Mouse (Mus musculus) hindbrain, embryonic 15.5 days (tissue): ENCODE measurements around the gene Tceanc. TPM values are rescaled to one million over a fixed set of nuclear protein-coding genes. Genes with fewer than 3 reads are reported as not detected.
A peak's percentile ranks its signal among the peaks of the same experiment; 100 is the strongest.
"Not testable (repeated sequence)": the region's sequence is repeated elsewhere in the genome, so short reads cannot be mapped to it uniquely, and the experiment has no call there.

Source experiments
- ATAC-seq: fragments of 200-750 bp; cut with Nextera tagmentation; 2 replicates; pipeline ENCODE4 v1.8.0; 2017; ENCODE audit warnings: low read depth, moderate number of reproducible peaks, moderate TSS enrichment; ENCODE audit not compliant: low FRiP score
- H3K27ac ChIP-seq: fragments of 300-500 bp; sonication (generic); replicated peaks from 2 replicates; pipeline ENCODE4 v1.5.1; 2015; ENCODE audit warnings: mild to moderate bottlenecking, inconsistent platforms
- H3K27me3 ChIP-seq: fragments of 300-500 bp; sonication (generic); 2 replicates; pipeline ENCODE4 v1.6.1; 2015; ENCODE audit warnings: control low read depth, inconsistent platforms
- H3K36me3 ChIP-seq: fragments of 300-500 bp; sonication (generic); 2 replicates; pipeline ENCODE4 v1.6.1; 2015; ENCODE audit warnings: control low read depth, inconsistent platforms
- H3K4me1 ChIP-seq: fragments of 300-500 bp; sonication (generic); replicated peaks from 2 replicates; pipeline ENCODE4 v1.6.1; 2015; ENCODE audit warnings: control low read depth, inconsistent platforms
- H3K4me2 ChIP-seq: fragments of 300-500 bp; sonication (generic); 2 replicates; pipeline ENCODE4 v1.6.1; 2015; ENCODE audit warnings: moderate library complexity, mild to moderate bottlenecking, inconsistent platforms
- H3K4me3 ChIP-seq: fragments of 300-500 bp; sonication (generic); 2 replicates; pipeline ENCODE4 v1.5.1; 2015; ENCODE audit warnings: mild to moderate bottlenecking, inconsistent platforms
- H3K9ac ChIP-seq: fragments of 300-500 bp; sonication (generic); 2 replicates; pipeline ENCODE4 v1.6.1; 2015; ENCODE audit warnings: inconsistent platforms
- H3K9me3 ChIP-seq: fragments of 300-500 bp; sonication (generic); 2 replicates; pipeline ENCODE4 v1.6.1; 2016; ENCODE audit warnings: control low read depth, inconsistent platforms
- whole genome bisulfite sequencing: fragments of 180-500 bp; shearing (Covaris S2); methylation state at CpG from one replicate; pipeline ENCODE4 v1.1.7; 2015; 5-methylcytosine and 5-hydroxymethylcytosine counted together
- polyA plus RNA-seq: library from polyadenylated mRNA; unstranded; fragments of >200 nt; fragmentation: Nextera tagmentation; extraction: Ambion mirVana; gene quantifications from 2 replicates; pipeline ENCODE4 v1.2.1, GENCODE M21; 2015

The Tceanc gene
- polyA plus RNA-seq, 1 experiment from 2014 or later, result 4.4 TPM

GRCm38 (mm10) chrX:166516631-166517030 lies 1.7 kb downstream of the Tceanc start:
- Histone ChIP-seq H3K4me1 (no peaks in the 10 kb centered on the region), H3K9ac (no peak overlapping the region), H3K27me3 (no peaks in the 10 kb centered on the region; the same call in 1 of the 2 replicates), H3K4me3 (no peak overlapping the region), H3K36me3 (no peaks in the 10 kb centered on the region), H3K27ac (no peak overlapping the region), H3K9me3 (no peaks in the 10 kb centered on the region), H3K4me2 (no peak overlapping the region)
- no peak for ATAC-seq
- 83% methylated on average over 1 of the region's 1 CpGs for WGBS

- H3K36me3 ChIP-seq, result no peaks in the 10 kb centered on the region
- H3K4me1 ChIP-seq, result no peaks in the 10 kb centered on the region
- H3K9ac ChIP-seq, result no peak overlapping the region
- no peaks in the 10 kb centered on the region; the same call in 1 of the 2 replicates for H3K27me3 ChIP-seq
- no peak overlapping the region for H3K4me2 ChIP-seq
- no peaks in the 10 kb centered on the region for H3K9me3 ChIP-seq
- WGBS, result 92% methylated on average over 3 of the region's 3 CpGs
- no peak overlapping the region for H3K27ac ChIP-seq
- ATAC-seq, result no peak
- no peak overlapping the region for H3K4me3 ChIP-seq
Observed at GRCm38 (mm10) chrX:166515923-166516322, 2.4 kb downstream of the Tceanc start.

DNA sequence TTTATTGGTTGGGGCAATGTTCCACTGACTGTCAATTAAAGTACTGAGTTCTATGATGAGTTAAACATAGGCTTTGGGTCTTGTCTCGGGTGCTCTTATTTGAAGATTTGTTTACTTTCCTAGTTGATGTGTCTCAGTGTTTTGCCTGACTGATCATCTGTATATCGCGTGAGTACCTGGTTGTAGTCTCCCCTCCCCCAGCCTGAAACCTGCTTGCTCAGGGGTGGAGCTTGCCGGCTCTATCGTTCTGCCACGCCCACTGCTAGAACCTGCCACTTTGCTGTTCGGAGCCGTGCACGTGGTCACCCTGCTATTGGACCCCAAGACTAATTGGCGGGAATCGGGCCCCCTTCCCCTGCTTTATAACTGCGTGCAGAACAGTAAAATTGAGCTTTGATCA lies 4.3 kb downstream of the Tceanc start:
- not testable (repeated sequence) for ATAC-seq, H3K4me1 ChIP-seq
- WGBS, result 41% methylated on average over 12 of the region's 12 CpGs

DNA sequence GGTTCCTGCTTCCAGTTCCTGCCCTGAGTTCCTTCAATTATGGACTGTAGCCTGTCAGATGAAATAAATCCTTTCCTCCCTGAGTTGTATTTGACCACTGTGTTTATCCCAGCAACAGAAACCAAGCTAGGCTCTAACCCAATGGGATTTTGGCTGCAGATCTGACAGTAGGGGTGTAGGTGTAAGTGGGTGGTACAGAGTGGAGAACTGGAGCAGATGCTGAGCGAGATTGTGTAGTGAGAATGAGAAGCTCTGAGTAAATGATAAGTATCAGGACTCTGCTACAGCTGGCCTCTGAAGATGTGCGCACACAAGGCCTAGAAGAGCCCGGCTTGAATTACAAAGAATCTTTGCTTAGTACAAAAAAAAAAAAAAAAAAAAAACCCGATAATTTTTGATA lies 6.3 kb downstream of the Tceanc start:
- Histone ChIP-seq H3K4me1 (no peaks in the 10 kb centered on the region), H3K9ac (no peak overlapping the region), H3K4me2 (no peak overlapping the region), H3K4me3 (no peak overlapping the region), H3K36me3 (no peaks in the 10 kb centered on the region), H3K27me3 (no peaks in the 10 kb centered on the region; the same call in 1 of the 2 replicates), H3K27ac (no peak overlapping the region), H3K9me3 (no peaks in the 10 kb centered on the region)
- no peak for ATAC-seq
- 87% methylated on average over 4 of the region's 4 CpGs for whole genome bisulfite sequencing

More for the DNA sequence above, 4.3 kb downstream of the Tceanc start:
- H3K27me3 ChIP-seq, H3K27ac ChIP-seq, H3K4me3 ChIP-seq, H3K9me3 ChIP-seq, H3K36me3 ChIP-seq, H3K9ac ChIP-seq: not testable (repeated sequence)
- peak overlapping the region; percentile 31 for H3K4me2 ChIP-seq

GRCm38 (mm10) chrX:166511107-166511506 lies 7.3 kb downstream of the Tceanc start:
- H3K9ac ChIP-seq, result no peak overlapping the region
- H3K27ac ChIP-seq, result no peak overlapping the region
- H3K36me3 ChIP-seq, result no peaks in the 10 kb centered on the region
- H3K9me3 ChIP-seq, result no peaks in the 10 kb centered on the region
- no peak overlapping the region for H3K4me3 ChIP-seq
- no peaks in the 10 kb centered on the region for H3K4me1 ChIP-seq
- no peak for ATAC-seq
- H3K4me2 ChIP-seq, result no peak overlapping the region; the same call in 1 of the 2 replicates
- H3K27me3 ChIP-seq, result no peaks in the 10 kb centered on the region; the same call in 1 of the 2 replicates

- WGBS, result 19% methylated on average over 64 of the region's 65 CpGs
- H3K27me3 ChIP-seq, result no peaks in the 10 kb centered on the region
- H3K4me3 ChIP-seq, result peak overlapping the region; percentile 61
- no peaks in the 10 kb centered on the region for H3K4me1 ChIP-seq
- no peaks in the 10 kb centered on the region for H3K36me3 ChIP-seq
- H3K4me2 ChIP-seq, result peak overlapping the region; percentile 52
- peak; percentile 99 for ATAC-seq
- H3K9ac ChIP-seq, result peak overlapping the region; percentile 77
- H3K27ac ChIP-seq, result peak overlapping the region; percentile 99
- H3K9me3 ChIP-seq, result no peaks in the 10 kb centered on the region
Observed at GRCm38 (mm10) chrX:166509761-166510738, 8.3 kb downstream of the Tceanc start.

- no peaks in the 10 kb centered on the region for H3K4me1 ChIP-seq
- no peak overlapping the region for H3K9ac ChIP-seq
- H3K27me3 ChIP-seq, result no peaks in the 10 kb centered on the region
- ATAC-seq, result no peak
- no peaks in the 10 kb centered on the region for H3K36me3 ChIP-seq
- H3K9me3 ChIP-seq, result no peaks in the 10 kb centered on the region
- WGBS, result 69% methylated on average over 2 of the region's 2 CpGs
- H3K4me3 ChIP-seq, result no peak overlapping the region
- no peak overlapping the region for H3K4me2 ChIP-seq
- H3K27ac ChIP-seq, result no peak overlapping the region
Observed at GRCm38 (mm10) chrX:166504421-166504820, 13.9 kb downstream of the Tceanc start.

DNA sequence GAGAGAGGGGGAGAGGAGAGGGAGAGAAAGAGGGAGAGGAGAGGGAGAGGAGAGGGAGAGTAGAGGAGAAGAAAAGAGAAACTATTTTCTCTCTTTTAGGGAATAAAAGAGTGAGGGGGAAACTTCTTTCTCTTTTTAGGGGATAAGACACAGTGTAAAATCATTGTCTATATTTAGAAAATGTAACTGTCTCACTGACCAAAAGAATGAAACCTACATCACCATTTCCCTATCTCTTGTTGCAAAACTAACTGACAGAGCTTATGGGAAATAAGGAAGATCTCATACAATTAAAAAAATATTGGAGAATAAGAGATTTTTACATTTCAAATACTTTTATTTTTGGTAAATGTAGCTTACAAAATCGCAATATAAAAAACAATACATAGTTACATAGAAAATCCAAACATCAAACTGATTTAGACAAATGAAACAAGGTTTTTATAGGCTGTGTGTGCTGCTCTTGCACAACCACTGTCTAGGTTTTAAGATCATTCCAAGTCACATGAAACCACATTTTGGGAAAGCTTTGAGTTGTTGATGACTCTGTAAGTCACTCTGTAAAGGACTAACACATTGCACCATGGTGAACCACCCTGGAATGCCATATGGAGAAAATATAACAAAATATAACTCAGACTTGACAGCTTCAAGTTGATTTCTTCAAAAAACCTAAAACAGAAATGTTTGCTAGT lies 18.7 kb downstream of the Tceanc start:
- ATAC-seq, result no peak
- H3K4me1 ChIP-seq, result no peaks in the 10 kb centered on the region
- H3K27me3 ChIP-seq, result no peaks in the 10 kb centered on the region
- WGBS, result 77% methylated on average over 1 of the region's 1 CpGs
- H3K4me2 ChIP-seq, result no peak overlapping the region
- no peaks in the 10 kb centered on the region for H3K36me3 ChIP-seq
- no peak overlapping the region for H3K4me3 ChIP-seq
- no peak overlapping the region for H3K9ac ChIP-seq
- no peaks in the 10 kb centered on the region for H3K9me3 ChIP-seq
- no peak overlapping the region for H3K27ac ChIP-seq

DNA sequence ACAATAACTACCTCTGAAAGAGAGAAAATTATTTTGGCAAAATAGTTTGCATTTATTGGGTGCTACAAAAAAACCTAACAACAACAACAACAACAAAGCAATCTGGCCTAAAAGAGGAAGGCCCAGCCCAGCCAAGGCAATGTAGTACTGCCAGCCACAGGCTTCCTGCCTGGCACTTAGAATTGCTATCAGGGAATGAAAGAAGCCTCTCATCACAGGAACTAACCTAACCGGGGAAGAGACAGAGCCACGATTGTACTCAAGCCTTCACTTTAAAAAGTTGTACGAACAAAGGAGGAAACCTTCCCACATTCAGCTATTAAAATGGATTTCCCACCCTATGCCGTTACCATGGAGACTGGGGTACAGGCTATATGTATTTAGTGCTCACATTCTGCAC lies 20.6 kb downstream of the Tceanc start:
- Histone ChIP-seq H3K9me3 (no peaks in the 10 kb centered on the region), H3K4me3 (no peak overlapping the region), H3K27me3 (no peaks in the 10 kb centered on the region), H3K9ac (no peak overlapping the region), H3K4me1 (no peaks in the 10 kb centered on the region), H3K27ac (no peak overlapping the region), H3K36me3 (no peaks in the 10 kb centered on the region), H3K4me2 (no peak overlapping the region)
- ATAC-seq, result no peak
- 63% methylated on average over 4 of the region's 4 CpGs for WGBS

DNA sequence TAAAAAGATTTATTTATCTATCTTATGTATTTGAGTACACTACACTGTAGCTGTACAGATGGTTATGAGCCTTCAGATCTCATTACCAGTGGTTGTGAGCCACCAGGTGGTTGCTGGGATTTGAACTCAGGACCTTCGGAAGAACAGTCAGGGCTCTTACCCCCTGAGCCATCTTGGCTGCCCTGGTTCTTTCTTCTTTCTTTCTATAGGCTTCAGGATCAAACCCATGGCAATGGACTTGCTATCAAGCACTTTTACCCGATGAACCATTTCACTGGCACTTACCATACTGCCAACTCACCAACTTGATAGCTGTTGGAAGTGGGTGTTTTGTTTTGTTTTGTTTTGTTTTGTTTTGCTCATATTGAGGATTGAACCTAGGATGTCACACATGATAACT lies 23.3 kb downstream of the Tceanc start:
- Histone ChIP-seq H3K27me3 (no peaks in the 10 kb centered on the region), H3K9ac (no peak overlapping the region), H3K4me2 (no peak overlapping the region), H3K4me3 (no peak overlapping the region), H3K36me3 (no peaks in the 10 kb centered on the region), H3K27ac (no peak overlapping the region), H3K4me1 (no peaks in the 10 kb centered on the region), H3K9me3 (no peaks in the 10 kb centered on the region)
- ATAC-seq, result no peak
- 93% methylated on average over 2 of the region's 2 CpGs for WGBS

DNA sequence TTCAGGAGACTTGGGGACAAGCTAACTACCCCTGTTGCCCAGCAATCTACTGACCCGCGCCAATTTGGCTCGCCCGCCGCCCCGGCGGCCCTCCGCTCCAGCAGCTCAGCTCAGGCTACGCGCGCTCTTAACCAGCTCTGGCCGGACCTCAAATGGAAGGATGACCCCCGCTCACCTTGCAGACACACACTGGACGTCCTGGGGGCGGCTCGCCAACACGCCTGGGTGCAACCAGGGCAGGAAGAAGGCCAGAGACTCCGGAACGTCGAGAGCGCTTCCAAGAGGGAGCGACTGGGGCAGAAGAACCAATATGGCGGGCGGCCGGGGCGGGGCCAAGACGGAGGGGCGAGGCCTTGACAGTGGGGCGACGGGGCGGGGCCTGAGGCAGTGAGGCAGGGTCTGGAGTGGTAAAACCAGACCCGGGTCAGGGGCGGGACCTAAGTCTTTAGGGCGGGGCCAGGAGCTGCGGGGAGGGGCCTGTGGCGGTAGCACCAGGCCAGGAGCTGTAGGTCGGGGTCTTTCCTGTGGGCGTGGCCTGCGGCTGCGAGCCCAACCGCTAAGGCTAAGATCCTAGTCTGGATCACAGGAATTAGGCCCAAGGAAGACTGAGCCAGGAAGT lies 38.9 kb downstream of the Tceanc start, which contains the start of gene Rab9:
Rab9 (minus strand) TSS at position 503 of the 619 bp plus-strand sequence.
- H3K4me3 ChIP-seq, result peak within 1 kb of the TSS; percentile 60
- H3K4me2 ChIP-seq, result peak within 1 kb of the TSS; percentile 61
- WGBS, result 20% methylated on average over 36 of the region's 41 CpGs
- H3K9me3 ChIP-seq, result no peaks in the 10 kb centered on the region
- no peaks in the 10 kb centered on the region for H3K36me3 ChIP-seq
- peak; percentile 99 for ATAC-seq
- no peaks in the 10 kb centered on the region for H3K27me3 ChIP-seq
- H3K4me1 ChIP-seq, result peaks cover 12% of the 10 kb centered on the region
- H3K9ac ChIP-seq, result peak within 1 kb of the TSS; percentile 67
- peak within 1 kb of the TSS; percentile 84 for H3K27ac ChIP-seq
